Mouse (Mus musculus) MEL (cell line): ENCODE results near the gene Reg4. TPM values are rescaled to one million over a fixed set of nuclear protein-coding genes. Genes with fewer than 3 reads are reported as not detected.

Source experiments
- DNase-seq: peaks from one replicate; pipeline ENCODE4 v3.0.0; 2011; ENCODE audit warnings: low read depth, low spot score
- H3K27ac ChIP-seq: 2 replicates; pipeline ENCODE4 v1.5.1; 2012; ENCODE audit warnings: low read depth, mild to moderate bottlenecking, control low read depth, low read length, moderate library complexity; ENCODE audit not compliant: control insufficient read depth
- H3K27me3 ChIP-seq, 2 experiments: fragments of 150-350 bp in 1 of 2; sonication (generic) in 1 of 2; 2 replicates each; pipeline ENCODE4 v1.6.1; 2012; ENCODE audit warnings: low read length in 2 of 2, mild to moderate bottlenecking in 2 of 2, improper control_type of control experiment in 1 of 2, moderate library complexity in 1 of 2; ENCODE audit not compliant: insufficient read depth in 2 of 2, control insufficient read depth in 1 of 2
- H3K36me3 ChIP-seq, 2 experiments: 2 replicates each; pipeline ENCODE4 v1.6.1; 2012 to 2014; ENCODE audit warnings: low read length in 2 of 2, improper control_type of control experiment in 1 of 2, inconsistent platforms in 1 of 2, mild to moderate bottlenecking in 1 of 2; ENCODE audit not compliant: insufficient read depth in 2 of 2, control insufficient read depth in 1 of 2
- H3K4me1 ChIP-seq, 2 experiments: fragments of 150-350 bp in 1 of 2; sonication (generic) in 1 of 2; 2 replicates each; pipeline ENCODE4 v1.6.1; 2012; ENCODE audit warnings: low read length in 2 of 2, improper control_type of control experiment in 1 of 2, mild to moderate bottlenecking in 1 of 2; ENCODE audit not compliant: insufficient read depth in 2 of 2, control insufficient read depth in 1 of 2
- H3K4me3 ChIP-seq, 2 experiments: fragments of 150-350 bp in 1 of 2; sonication (generic) in 1 of 2; 2 replicates each; pipeline ENCODE4 v1.5.1; 2012; ENCODE audit warnings: low read depth in 2 of 2, low read length in 2 of 2, mild to moderate bottlenecking in 2 of 2, moderate library complexity in 2 of 2, control low read depth in 1 of 2, improper control_type of control experiment in 1 of 2; ENCODE audit not compliant: control insufficient read depth in 1 of 2, insufficient read depth in 1 of 2
- H3K79me2 ChIP-seq: 2 replicates; pipeline ENCODE4 v1.6.1; 2012; ENCODE audit warnings: mild to moderate bottlenecking, low read length, moderate library complexity; ENCODE audit not compliant: control insufficient read depth, poor library complexity, insufficient read depth
- H3K9ac ChIP-seq: 2 replicates; pipeline ENCODE4 v1.6.1; 2012; ENCODE audit warnings: low read depth, mild to moderate bottlenecking, control low read depth, low read length, moderate library complexity; ENCODE audit not compliant: control insufficient read depth, poor library complexity, severe bottlenecking
- H3K9me3 ChIP-seq: fragments of 150-350 bp; sonication (generic); replicated peaks from 2 replicates; pipeline ENCODE4 v1.6.1; 2012; ENCODE audit warnings: mild to moderate bottlenecking, low read length, improper control_type of control experiment, moderate library complexity; ENCODE audit not compliant: insufficient read depth
- CHD1 ChIP-seq: IDR thresholded peaks from 2 replicates; pipeline ENCODE4 v1.6.1; 2012; ENCODE audit warnings: low read depth, mild to moderate bottlenecking, inconsistent platforms, low read length, improper control_type of control experiment
- CTCF ChIP-seq, 3 experiments: IDR thresholded peaks in 2 of 3; conservative IDR thresholded peaks in 1 of 3; 2 replicates each; pipeline ENCODE4 v1.5.1; 2011 to 2012; ENCODE audit warnings: low read length in 3 of 3, low read depth in 2 of 3, mild to moderate bottlenecking in 2 of 3, improper control_type of control experiment in 1 of 3, inconsistent platforms in 1 of 3, mixed read lengths in 1 of 3, moderate library complexity in 1 of 3; ENCODE audit not compliant: control insufficient read depth in 1 of 3, insufficient read depth in 1 of 3, poor library complexity in 1 of 3, severe bottlenecking in 1 of 3
- ETS1 ChIP-seq: IDR thresholded peaks from 2 replicates; pipeline ENCODE4 v1.6.1; 2012; ENCODE audit warnings: low read depth, mild to moderate bottlenecking, inconsistent platforms, low read length, improper control_type of control experiment, moderate library complexity
- HCFC1 ChIP-seq: IDR thresholded peaks from 2 replicates; pipeline ENCODE4 v1.6.1; 2012; ENCODE audit warnings: low read depth, mild to moderate bottlenecking, inconsistent platforms, low read length, improper control_type of control experiment, moderate library complexity
- KAT2A ChIP-seq: conservative IDR thresholded peaks from 2 replicates; pipeline ENCODE4 v1.6.1; 2012; ENCODE audit warnings: low read depth, low read length, improper control_type of control experiment, inconsistent platforms
- MAFK ChIP-seq: IDR thresholded peaks from 2 replicates; pipeline ENCODE4 v1.6.1; 2011; ENCODE audit warnings: low read depth, mild to moderate bottlenecking, low read length, improper control_type of control experiment, borderline replicate concordance
- MAX ChIP-seq: IDR thresholded peaks from 2 replicates; pipeline ENCODE4 v1.6.1; 2011; ENCODE audit warnings: low read length, improper control_type of control experiment
- MAZ ChIP-seq: IDR thresholded peaks from 2 replicates; pipeline ENCODE4 v1.6.1; 2012; ENCODE audit warnings: low read depth, mild to moderate bottlenecking, inconsistent platforms, low read length, improper control_type of control experiment
- MEF2A ChIP-seq: IDR thresholded peaks from 2 replicates; pipeline ENCODE4 v1.6.1; 2014; ENCODE audit warnings: low read depth, mild to moderate bottlenecking, inconsistent platforms, low read length, improper control_type of control experiment; ENCODE audit not compliant: poor library complexity, insufficient replicate concordance, severe bottlenecking; ENCODE audit errors: extremely low read depth
- MYC ChIP-seq: IDR thresholded peaks from 2 replicates; pipeline ENCODE4 v1.6.1; 2011; ENCODE audit warnings: low read depth, mild to moderate bottlenecking, low read length, improper control_type of control experiment, moderate library complexity
- NELFE ChIP-seq: IDR thresholded peaks from 2 replicates; pipeline ENCODE4 v1.6.1; 2011; ENCODE audit warnings: low read depth, low read length, improper control_type of control experiment
- RAD21 ChIP-seq: IDR thresholded peaks from 2 replicates; pipeline ENCODE4 v1.6.1; 2011; ENCODE audit warnings: mild to moderate bottlenecking, low read depth, low read length, improper control_type of control experiment
- SMC3 ChIP-seq: IDR thresholded peaks from 2 replicates; pipeline ENCODE4 v1.6.1; 2011; ENCODE audit warnings: low read depth, low read length, improper control_type of control experiment
- USF1 ChIP-seq: IDR thresholded peaks from 2 replicates; pipeline ENCODE4 v1.6.1; 2014; ENCODE audit warnings: low read depth, mild to moderate bottlenecking, inconsistent platforms, low read length, improper control_type of control experiment, moderate library complexity
- ZKSCAN1 ChIP-seq: IDR thresholded peaks from 2 replicates; pipeline ENCODE4 v1.6.1; 2012; ENCODE audit warnings: low read depth, mild to moderate bottlenecking, inconsistent platforms, low read length, improper control_type of control experiment, moderate library complexity
- ZMIZ1 ChIP-seq: IDR thresholded peaks from 2 replicates; pipeline ENCODE4 v1.6.1; 2012; ENCODE audit warnings: low read depth, mild to moderate bottlenecking, inconsistent platforms, low read length, improper control_type of control experiment, moderate library complexity
- polyA plus RNA-seq, 2 experiments: library from polyadenylated mRNA; stranded (reverse) in 1 of 2; unstranded in 1 of 2; fragments of >175 nt in 1 of 2; fragments of >200 nt in 1 of 2; gene quantifications; 2 replicates each; pipeline versions ENCODE4 v1.2.1 to v1.2.4; 2012; ENCODE audit warnings: low replicate concordance in 2 of 2, low read depth in 1 of 2; ENCODE audit not compliant: insufficient read length in 2 of 2, insufficient read depth in 1 of 2, missing spikeins in 1 of 2
- total RNA-seq: library from RNA; depleted of rRNA; stranded (reverse); fragments of 300-350 nt; gene quantifications from 2 replicates; pipeline ENCODE4 v1.2.3, GENCODE M21; 2012; rRNA removed

The Reg4 gene
- not detected in 2 replicates for total RNA-seq
- polyA plus RNA-seq: not detected

DNA sequence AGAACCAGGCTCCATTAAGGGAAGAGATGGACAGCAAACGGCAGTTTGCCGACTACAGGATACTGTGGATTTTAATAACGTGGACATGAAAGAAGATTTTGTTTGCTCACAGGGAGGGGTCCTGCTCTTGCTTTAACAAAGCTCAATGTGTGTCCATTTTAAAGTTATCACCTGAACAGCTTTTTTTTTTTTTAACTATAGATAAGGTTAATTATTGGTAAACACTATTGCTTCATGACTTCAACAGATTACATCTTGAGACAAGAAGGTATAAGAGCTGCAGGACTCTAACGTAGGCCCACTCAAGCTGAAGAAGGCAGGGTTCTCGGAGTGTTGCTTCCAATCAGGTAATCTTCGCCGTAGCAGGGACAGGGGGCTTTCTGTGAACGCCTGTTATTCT, at the start of gene Reg4:
Reg4 (plus strand) TSS at position 301 of the 400 bp plus-strand sequence.
- Histone ChIP-seq H3K36me3 (no peaks in the 10 kb centered on the region), H3K27me3 (peaks cover 0 to 1% of the 10 kb centered on the region in 2 experiments; a peak in 1 of 4 replicates)
- TF ChIP-seq USF1: no peak
- TF ChIP-seq CHD1: no peak
- no peak for TF ChIP-seq NELFE
- no peak for TF ChIP-seq ZMIZ1
- TF ChIP-seq RAD21: no peak
- no peak for TF ChIP-seq MAZ
- no peak for TF ChIP-seq KAT2A

DNA sequence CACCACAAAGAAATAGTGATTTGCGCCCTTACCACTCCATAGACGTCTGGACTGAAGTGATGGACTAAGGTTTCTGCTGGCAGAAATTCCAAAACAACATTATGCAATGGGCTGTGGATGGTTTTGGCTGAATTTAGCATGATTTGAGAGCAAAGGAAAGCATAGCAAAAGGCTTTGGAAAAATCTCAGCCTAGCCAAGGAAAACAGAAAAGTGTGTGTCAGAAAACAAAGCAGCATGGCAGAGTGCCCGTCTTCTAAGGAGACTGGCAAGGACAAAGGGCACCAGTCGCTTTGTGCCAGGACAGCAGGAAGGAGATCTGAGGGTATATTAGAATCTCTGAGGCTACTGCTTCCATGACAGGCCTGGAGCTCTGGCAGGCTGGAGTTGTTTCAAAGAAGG, 43.6 kb upstream of the Reg4 start:
- TF ChIP-seq SMC3 (no peak), MEF2A (no peak), CTCF (IDR thresholded peaks at IDR 0.05 in 2 of 3, conservative IDR thresholded peaks at IDR 0.05 in 1 of 3; ENCODE audit: control insufficient read depth in 1 of 3, insufficient read depth in 1 of 3, low read depth in 2 of 3, low read length in 3 of 3, poor library complexity in 1 of 3, severe bottlenecking in 1 of 3) (no peak), ETS1 (no peak), MYC (no peak), MAFK (no peak), ZKSCAN1 (no peak), HCFC1 (no peak), USF1 (no peak), MAX (no peak)
- TF ChIP-seq, all 39 proteins: peak for 0
- no peaks in the 10 kb centered on the region; a peak in 1 of 4 replicates for H3K27me3 ChIP-seq
- no peaks in the 10 kb centered on the region for H3K79me2 ChIP-seq
- no peaks in the 10 kb centered on the region for H3K36me3 ChIP-seq
- H3K4me1 ChIP-seq: no peaks in the 10 kb centered on the region
- H3K9ac ChIP-seq: no peak overlapping the region
- DNase-seq: no peak
- no peak overlapping the region for H3K4me3 ChIP-seq
- no peaks in the 10 kb centered on the region for H3K9me3 ChIP-seq
- no peak overlapping the region for H3K27ac ChIP-seq

More for the DNA sequence above, at the start of gene Reg4:
- Histone ChIP-seq H3K9ac (no peak within 1 kb of the TSS), H3K27ac (no peak within 1 kb of the TSS), H3K4me1 (peaks cover 0 to 2% of the 10 kb centered on the region in 2 experiments; a peak in 1 of 4 replicates), H3K4me3 (no peak within 1 kb of the TSS), H3K79me2 (no peaks in the 10 kb centered on the region), H3K9me3 (no peaks in the 10 kb centered on the region)
- no peak for DNase-seq
